Mouse (Mus musculus) neural tube, embryonic 14.5 days (tissue): ENCODE data around the gene Sft2d2. TPM values are rescaled to one million over a fixed set of nuclear protein-coding genes. Genes with fewer than 3 reads are reported as not detected.

Experiments used
- ATAC-seq: fragments of 200-750 bp; cut with Nextera tagmentation; 2 replicates; pipeline ENCODE4 v1.8.0; 2017; ENCODE audit warnings: low read depth, mild to moderate bottlenecking, moderate TSS enrichment, moderate library complexity
- H3K27ac ChIP-seq: fragments of 300-500 bp; sonication (generic); 2 replicates; pipeline ENCODE4 v1.5.1; 2014; ENCODE audit warnings: low read depth, mild to moderate bottlenecking, control low read depth, low read length, moderate library complexity, mixed read lengths
- H3K27me3 ChIP-seq: fragments of 300-500 bp; sonication (generic); 2 replicates; pipeline ENCODE4 v1.6.1; 2014; ENCODE audit warnings: low read length; ENCODE audit not compliant: control insufficient read depth, insufficient read depth
- H3K36me3 ChIP-seq: fragments of 300-500 bp; sonication (generic); 2 replicates; pipeline ENCODE4 v1.6.1; 2014; ENCODE audit warnings: low read length, mixed read lengths; ENCODE audit not compliant: control insufficient read depth, insufficient read depth
- H3K4me1 ChIP-seq: fragments of 300-500 bp; sonication (generic); 2 replicates; pipeline ENCODE4 v1.6.1; 2014; ENCODE audit warnings: low read length; ENCODE audit not compliant: control insufficient read depth, insufficient read depth
- H3K4me2 ChIP-seq: fragments of 300-500 bp; sonication (generic); 2 replicates; pipeline ENCODE4 v1.6.1; 2014; ENCODE audit warnings: mild to moderate bottlenecking, low read depth, low read length, control low read depth
- H3K4me3 ChIP-seq: fragments of 300-500 bp; sonication (generic); 2 replicates; pipeline ENCODE4 v1.5.1; 2014; ENCODE audit warnings: low read depth, low read length, control low read depth, mixed read lengths
- H3K9ac ChIP-seq: fragments of 300-500 bp; sonication (generic); replicated peaks from 2 replicates; pipeline ENCODE4 v1.6.1; 2014; ENCODE audit warnings: low read depth, mild to moderate bottlenecking, control low read depth, low read length, mixed read lengths
- H3K9me3 ChIP-seq: fragments of 300-500 bp; sonication (generic); 2 replicates; pipeline ENCODE4 v1.6.1; 2016; ENCODE audit warnings: low read length; ENCODE audit not compliant: control insufficient read depth
- WGBS: fragments of 180-500 bp; shearing (Covaris S2); extraction: QIAGEN DNeasy Blood & Tissue Kit; methylation state at CpG from one replicate; pipeline ENCODE4 v1.1.7; 2014; 5-methylcytosine and 5-hydroxymethylcytosine counted together
- polyA plus RNA-seq: library from polyadenylated mRNA; unstranded; fragments of >200 nt; fragmentation: Nextera tagmentation; extraction: Ambion mirVana; gene quantifications from 2 replicates; pipeline ENCODE4 v1.2.1, GENCODE M21; 2014

Sft2d2 gene
- polyA plus RNA-seq, 1 experiment from 2014 or later, result 5.5 TPM

DNA sequence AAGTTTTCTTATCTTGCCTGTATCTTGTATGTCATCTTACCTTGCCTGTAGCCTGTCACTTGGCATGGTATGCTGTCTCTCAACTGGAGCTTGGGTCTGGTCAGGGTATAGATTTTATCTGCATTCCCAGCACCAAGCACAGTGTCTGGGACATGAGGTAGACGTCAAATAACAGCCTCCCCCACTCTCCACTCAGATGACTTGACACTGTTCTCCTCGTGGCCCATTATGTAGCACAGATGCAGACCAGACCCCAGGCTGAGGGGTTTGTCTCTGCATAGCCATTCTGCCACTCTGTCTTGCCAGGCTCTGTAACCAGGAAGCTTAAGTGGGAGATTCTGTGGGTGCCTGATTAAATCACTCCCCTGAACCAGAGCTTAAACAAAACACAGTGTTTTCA lies 11.4 kb upstream of the Sft2d2 start:
- WGBS, result 58% methylated on average over 2 of the region's 2 CpGs
- no peak for ATAC-seq
- H3K9me3 ChIP-seq, result no peaks in the 10 kb centered on the region
- no peak overlapping the region for H3K9ac ChIP-seq
- no peaks in the 10 kb centered on the region for H3K4me1 ChIP-seq
- no peaks in the 10 kb centered on the region for H3K27me3 ChIP-seq
- H3K4me3 ChIP-seq, result no peak overlapping the region
- no peaks in the 10 kb centered on the region for H3K36me3 ChIP-seq
- no peak overlapping the region for H3K27ac ChIP-seq
- no peak overlapping the region for H3K4me2 ChIP-seq

- H3K4me2 ChIP-seq, result no peak overlapping the region
- WGBS, result 48% methylated on average over 2 of the region's 2 CpGs
- no peaks in the 10 kb centered on the region for H3K36me3 ChIP-seq
- no peak overlapping the region for H3K9ac ChIP-seq
- H3K4me3 ChIP-seq, result no peak overlapping the region
- no peak overlapping the region for H3K27ac ChIP-seq
- ATAC-seq, result no peak
- H3K4me1 ChIP-seq, result no peaks in the 10 kb centered on the region
- H3K9me3 ChIP-seq, result no peaks in the 10 kb centered on the region
- no peaks in the 10 kb centered on the region for H3K27me3 ChIP-seq
Observed at GRCm38 (mm10) chr1:165203488-165204035, 9.3 kb upstream of the Sft2d2 start.

DNA sequence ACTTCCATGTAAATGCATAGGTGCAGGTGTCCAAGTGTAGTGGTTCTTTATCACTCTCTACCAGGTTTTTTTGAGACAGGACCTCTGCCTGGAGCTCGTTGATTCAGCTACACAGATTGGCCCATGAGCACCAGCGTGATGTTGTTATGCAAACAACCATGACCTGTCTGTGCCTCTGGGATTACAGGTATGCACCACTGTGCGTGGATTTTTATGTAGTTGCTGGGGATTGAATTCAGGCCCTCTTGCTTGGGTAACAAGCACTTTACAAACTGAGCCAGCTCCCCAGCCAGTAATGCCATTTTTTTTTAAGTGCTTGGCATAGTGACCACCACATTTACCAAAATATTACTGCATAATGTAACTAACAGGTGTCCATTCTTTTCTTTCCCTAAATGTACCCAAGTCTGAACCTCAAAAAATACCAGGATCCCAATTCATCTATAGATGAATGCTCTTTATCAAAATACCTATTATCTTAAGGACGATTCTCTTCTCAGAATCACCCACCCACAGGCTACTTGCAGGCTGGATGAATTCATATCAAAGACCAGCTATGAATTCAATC lies 7.3 kb upstream of the Sft2d2 start:
- Histone ChIP-seq H3K9me3 (no peaks in the 10 kb centered on the region), H3K4me1 (no peaks in the 10 kb centered on the region), H3K4me2 (no peak overlapping the region), H3K27me3 (no peaks in the 10 kb centered on the region), H3K9ac (no peak overlapping the region), H3K36me3 (no peaks in the 10 kb centered on the region), H3K27ac (no peak overlapping the region), H3K4me3 (no peak overlapping the region)
- ATAC-seq, result no peak
- WGBS, result 88% methylated on average over 4 of the region's 4 CpGs

- Histone ChIP-seq H3K4me1 (no peaks in the 10 kb centered on the region), H3K36me3 (no peaks in the 10 kb centered on the region), H3K4me3 (no peak overlapping the region), H3K4me2 (no peak overlapping the region), H3K27ac (no peak overlapping the region), H3K9me3 (no peaks in the 10 kb centered on the region), H3K27me3 (no peaks in the 10 kb centered on the region), H3K9ac (no peak overlapping the region)
- 91% methylated on average over 8 of the region's 8 CpGs for WGBS
- no peak for ATAC-seq
Observed at GRCm38 (mm10) chr1:165200748-165201147, 6.5 kb upstream of the Sft2d2 start.

DNA sequence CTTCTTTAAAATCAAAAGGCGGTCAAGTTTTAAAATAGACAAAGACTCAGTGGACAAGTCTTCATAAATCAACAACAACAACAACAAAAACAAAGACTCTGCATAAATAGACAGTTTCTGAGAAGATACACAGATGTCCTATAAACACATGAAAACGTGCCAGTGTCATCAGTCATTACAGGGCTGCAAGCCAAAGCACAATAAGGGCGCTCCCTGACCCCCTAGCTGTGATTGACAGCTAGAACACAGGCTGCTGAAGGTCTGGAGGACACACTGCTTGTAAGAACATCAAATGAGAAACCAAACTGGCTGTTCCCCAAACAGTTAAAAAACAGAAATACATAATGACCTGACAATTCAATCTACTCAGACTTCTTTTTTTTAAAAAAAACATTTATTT lies 5.4 kb upstream of the Sft2d2 start:
- Histone ChIP-seq H3K27ac (no peak overlapping the region), H3K36me3 (no peaks in the 10 kb centered on the region), H3K27me3 (no peaks in the 10 kb centered on the region), H3K4me1 (peaks cover 3% of the 10 kb centered on the region; the same call in 1 of the 2 replicates), H3K9ac (no peak overlapping the region), H3K4me3 (no peak overlapping the region), H3K9me3 (no peaks in the 10 kb centered on the region), H3K4me2 (no peak overlapping the region)
- no peak for ATAC-seq
- 69% methylated on average over 3 of the region's 3 CpGs for WGBS

GRCm38 (mm10) chr1:165198951-165199350 lies 4.7 kb upstream of the Sft2d2 start:
- no peak overlapping the region for H3K4me3 ChIP-seq

DNA sequence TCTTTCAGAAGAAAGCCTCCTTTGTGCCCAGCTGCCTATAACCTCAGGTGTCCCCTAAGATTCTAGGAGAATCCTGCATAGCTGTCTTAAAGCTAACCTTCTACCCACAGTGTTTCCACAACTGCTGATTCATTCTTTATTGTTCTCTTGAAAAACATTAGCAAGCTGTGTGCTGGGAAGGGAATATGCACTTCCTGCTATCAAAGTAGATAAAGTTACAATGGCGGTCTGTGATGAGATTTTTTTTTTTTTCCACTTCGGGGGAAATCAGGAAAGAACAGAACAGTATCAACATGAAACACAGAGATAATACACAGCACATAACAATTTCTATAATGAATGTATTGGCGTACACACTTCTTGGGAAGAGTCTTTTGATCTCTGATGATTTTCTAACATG lies 3.6 kb upstream of the Sft2d2 start:
- peaks cover 4% of the 10 kb centered on the region; the same call in 1 of the 2 replicates for H3K4me1 ChIP-seq
- H3K4me2 ChIP-seq, result no peak overlapping the region
- H3K9ac ChIP-seq, result no peak overlapping the region
- WGBS, result 74% methylated on average over 3 of the region's 3 CpGs
- H3K27me3 ChIP-seq, result peaks cover 5% of the 10 kb centered on the region
- H3K36me3 ChIP-seq, result no peaks in the 10 kb centered on the region
- H3K9me3 ChIP-seq, result no peaks in the 10 kb centered on the region
- no peak overlapping the region for H3K27ac ChIP-seq
- no peak overlapping the region for H3K4me3 ChIP-seq
- no peak for ATAC-seq

More at GRCm38 (mm10) chr1:165198951-165199350, 4.7 kb upstream of the Sft2d2 start:
- Histone ChIP-seq H3K9me3 (no peaks in the 10 kb centered on the region), H3K4me2 (no peak overlapping the region), H3K27me3 (peaks cover 3% of the 10 kb centered on the region; the same call in 1 of the 2 replicates), H3K9ac (no peak overlapping the region), H3K4me1 (peaks cover 4% of the 10 kb centered on the region; the same call in 1 of the 2 replicates), H3K36me3 (no peaks in the 10 kb centered on the region), H3K27ac (no peak overlapping the region)
- ATAC-seq, result no peak
- 60% methylated on average over 1 of the region's 1 CpGs for WGBS

DNA sequence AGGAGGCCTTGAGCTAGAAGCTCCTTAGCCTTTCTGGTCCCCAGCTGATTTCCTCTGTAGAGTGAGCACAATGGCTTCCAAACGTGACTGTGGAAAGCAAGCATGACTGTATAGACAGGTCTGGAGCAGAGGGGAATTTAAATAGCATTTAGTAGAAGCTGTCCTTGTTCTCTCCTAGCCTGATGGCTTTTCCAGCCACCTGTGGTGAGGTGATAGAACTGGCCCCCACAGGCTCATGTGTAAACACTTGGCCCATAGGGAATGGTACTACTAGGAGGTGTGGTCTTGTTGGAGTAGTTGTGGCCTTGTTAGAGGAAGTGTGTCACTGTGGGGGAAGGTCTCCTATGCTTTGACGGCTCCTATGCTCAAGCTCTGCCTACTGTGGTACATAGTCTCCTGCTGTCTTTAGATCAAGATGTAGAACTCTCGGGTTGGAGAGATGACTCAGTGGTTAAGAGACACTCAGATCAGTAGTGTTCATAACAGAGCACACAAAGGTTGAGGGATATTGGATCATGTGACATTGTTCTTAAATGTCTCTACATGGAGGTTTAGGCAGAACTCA lies 1.2 kb upstream of the Sft2d2 start:
- no peaks in the 10 kb centered on the region for H3K36me3 ChIP-seq
- no peak overlapping the region for H3K9ac ChIP-seq
- H3K9me3 ChIP-seq, result no peaks in the 10 kb centered on the region
- H3K4me1 ChIP-seq, result peaks cover 4% of the 10 kb centered on the region; the same call in 1 of the 2 replicates
- H3K27ac ChIP-seq, result no peak overlapping the region
- 76% methylated on average over 3 of the region's 3 CpGs for WGBS
- H3K4me3 ChIP-seq, result no peak overlapping the region
- no peak overlapping the region for H3K4me2 ChIP-seq
- no peak for ATAC-seq
- peaks cover 5% of the 10 kb centered on the region for H3K27me3 ChIP-seq

GRCm38 (mm10) chr1:165194662-165195013 lies 400 bp upstream of the Sft2d2 start:
- no peak overlapping the region for H3K27ac ChIP-seq
- peaks cover 4% of the 10 kb centered on the region; the same call in 1 of the 2 replicates for H3K4me1 ChIP-seq
- H3K4me2 ChIP-seq, result peak overlapping the region; percentile 96
- H3K4me3 ChIP-seq, result peak overlapping the region; percentile 70
- H3K36me3 ChIP-seq, result no peaks in the 10 kb centered on the region
- H3K9ac ChIP-seq, result peak overlapping the region; percentile 61; the same call in 1 of the 2 replicates
- peaks cover 5% of the 10 kb centered on the region for H3K27me3 ChIP-seq
- no peaks in the 10 kb centered on the region for H3K9me3 ChIP-seq
- 10% methylated on average over 5 of the region's 5 CpGs for WGBS
- ATAC-seq, result peak; percentile 1; the same call in 1 of the 2 replicates
